Mouse (Mus musculus): ENCODE results near the gene Gm4952.

The Gm4952 gene

GRCm38 (mm10) chr19:12599674-12600073, at the start of gene Gm4952:
Gm4952 (plus strand) TSS chr19:12599974.
- DNase-seq: no peak

GRCm38 (mm10) chr19:12550005-12550942, 49.5 kb upstream of the Gm4952 start:
- DNase-seq: no peak

- DNase-seq: no peak
These were observed 43.5 kb upstream of the Gm4952 start for GRCm38 (mm10) chr19:12556293-12556692.

GRCm38 (mm10) chr19:12558219-12558618, 41.6 kb upstream of the Gm4952 start:
- no peak for DNase-seq

GRCm38 (mm10) chr19:12564197-12564596, 35.6 kb upstream of the Gm4952 start:
- DNase-seq: no peak

GRCm38 (mm10) chr19:12567011-12567410, 32.8 kb upstream of the Gm4952 start:
- no peak for DNase-seq

GRCm38 (mm10) chr19:12570866-12571265, 28.9 kb upstream of the Gm4952 start:
- DNase-seq: no peak

- no peak for DNase-seq
These were observed 28.1 kb upstream of the Gm4952 start for GRCm38 (mm10) chr19:12571687-12572086.

- no peak for DNase-seq
These were observed 27.0 kb upstream of the Gm4952 start for GRCm38 (mm10) chr19:12572614-12573265.

- DNase-seq: peak; percentile 66 to 77
These were observed 26.3 kb upstream of the Gm4952 start for GRCm38 (mm10) chr19:12573266-12574011.

GRCm38 (mm10) chr19:12574012-12574407, 25.8 kb upstream of the Gm4952 start:
- peak in 1 of 2 experiments; percentile 16 for DNase-seq

GRCm38 (mm10) chr19:12575107-12575506, 24.7 kb upstream of the Gm4952 start:
- DNase-seq: no peak

GRCm38 (mm10) chr19:12575514-12575913, 24.3 kb upstream of the Gm4952 start:
- no peak for DNase-seq

GRCm38 (mm10) chr19:12576639-12577038, 23.1 kb upstream of the Gm4952 start:
- DNase-seq: no peak

GRCm38 (mm10) chr19:12585310-12585709, 14.5 kb upstream of the Gm4952 start:
- no peak for DNase-seq

GRCm38 (mm10) chr19:12591908-12592307, 7.9 kb upstream of the Gm4952 start:
- peak; percentile 63 to 66 for DNase-seq

GRCm38 (mm10) chr19:12595135-12595529, 4.6 kb upstream of the Gm4952 start:
- no peak for DNase-seq

GRCm38 (mm10) chr19:12595530-12596289, 4.1 kb upstream of the Gm4952 start:
- DNase-seq: peak; percentile 29 to 45

- no peak for DNase-seq
These were observed 3.3 kb upstream of the Gm4952 start for GRCm38 (mm10) chr19:12596290-12597072.

GRCm38 (mm10) chr19:12597073-12597405, 2.7 kb upstream of the Gm4952 start:
- no peak for DNase-seq

- no peak for DNase-seq
These were observed 1.1 kb upstream of the Gm4952 start for GRCm38 (mm10) chr19:12598674-12599073.
